Comparison of ENCODE assay signal across 9 mouse cellular contexts in genomic region chr11:106709227-106709985, GRCm38 (mm10). TPM values are rescaled to one million over a fixed set of nuclear protein-coding genes. Genes with fewer than 3 reads are reported as not detected.
DNase-seq lines count a peak whose midpoint lies in the region; ATAC-seq and TF ChIP-seq lines count a peak whose summit lies in the region.
"Had no signal": no experiment of that assay in that cellular context is flagged by ENCODE, and none has a peak within 500 bp of the region (broad histone marks: within the 10 kb centered on the region; RNA-seq: fewer than 3 reads in every experiment).

No protein-coding gene starts in this region.

- 26% methylated on average over 15 of the region's 15 CpGs for WGBS in heart, adult 2 months
- 45% methylated on average over 15 of the region's 15 CpGs for WGBS in heart, embryonic 10.5 days
- WGBS in neural tube, embryonic 15.5 days = 34% methylated on average over 15 of the region's 15 CpGs
- 17% methylated on average over 15 of the region's 15 CpGs for WGBS in kidney, embryonic 14.5 days
- WGBS in stomach, postnatal 0 days = 30% methylated on average over 15 of the region's 15 CpGs

- TF ChIP-seq CTCF in heart, adult 2 months (IDR thresholded peaks at IDR 0.05) = no peak
- no peak for TF ChIP-seq CTCF in stomach, postnatal 0 days (IDR thresholded peaks at IDR 0.05; ENCODE audit: low read depth)

- intact Hi-C loops in heart, adult 2 months (cut with DNase I) = loop anchor here (2.0 kb wide), 1 partner anchor 35 kb away; no protein-coding TSS in a partner anchor

- H3K9me3 ChIP-seq in heart, embryonic 10.5 days = no peaks in the 10 kb centered on the region
- H3K9me3 ChIP-seq in neural tube, embryonic 15.5 days (replicated peaks) = no peaks in the 10 kb centered on the region
- no peaks in the 10 kb centered on the region for H3K9me3 ChIP-seq in kidney, embryonic 14.5 days (ENCODE audit: control insufficient read depth, low read length)
- H3K9me3 ChIP-seq in stomach, postnatal 0 days (ENCODE audit: control insufficient read depth, low read length) = no peaks in the 10 kb centered on the region
- H3K9me3 ChIP-seq: midbrain, embryonic 10.5 days had no signal

- H3K4me2 ChIP-seq in neural tube, embryonic 15.5 days = peak overlapping the region; percentile 32
- peak overlapping the region; percentile 28 for H3K4me2 ChIP-seq in kidney, embryonic 14.5 days (replicated peaks; ENCODE audit: low read depth, low read length)
- H3K4me2 ChIP-seq in stomach, postnatal 0 days (replicated peaks; ENCODE audit: low read depth) = 0 out of 2 replicates have a peak overlapping the region, but pooled peaks have one; percentile 23

- no peak for ATAC-seq in neural tube, embryonic 15.5 days (ENCODE audit: low FRiP score)
- ATAC-seq in kidney, embryonic 14.5 days (ENCODE audit: low FRiP score, low TSS enrichment) = peak; percentile 30; the same call in 1 of the 2 replicates
- ATAC-seq in stomach, postnatal 0 days (ENCODE audit: low FRiP score, low TSS enrichment) = peak; percentile 19; the same call in 1 of the 2 replicates

- peak in 1 of 2 experiments; percentile 36 for DNase-seq in heart, adult 2 months
- no peak for DNase-seq in heart, embryonic 10.5 days (ENCODE audit: low spot score)
- no peak for DNase-seq in neural tube, embryonic 10.5 days (ENCODE audit: extremely low spot score, low spot score)
- peak; percentile 25 for DNase-seq in stomach, postnatal 0 days (ENCODE audit: low spot score)
- no peak for DNase-seq in spleen, adult 12 weeks (ENCODE audit: low spot score)
- no peak for DNase-seq in frontal cortex, postnatal 14 days (ENCODE audit: low spot score in 2 of 2)

- peak overlapping the region; percentile 67 for H3K27ac ChIP-seq in heart, adult 2 months
- no peak overlapping the region for H3K27ac ChIP-seq in heart, embryonic 10.5 days
- no peak overlapping the region for H3K27ac ChIP-seq in neural tube, embryonic 15.5 days (replicated peaks)
- H3K27ac ChIP-seq in kidney, embryonic 14.5 days (ENCODE audit: low read depth, low read length) = no peak overlapping the region
- no peak overlapping the region for H3K27ac ChIP-seq in stomach, postnatal 0 days (replicated peaks)
- H3K27ac ChIP-seq: midbrain, embryonic 10.5 days had no signal

- peak overlapping the region; percentile 28 for H3K9ac ChIP-seq in heart, adult 2 months (ENCODE audit: low read depth, low read length)
- no peak overlapping the region for H3K9ac ChIP-seq in neural tube, embryonic 15.5 days (replicated peaks)
- 0 out of 2 replicates have a peak overlapping the region, but pooled peaks have one; percentile 8 for H3K9ac ChIP-seq in kidney, embryonic 14.5 days (ENCODE audit: low read depth, low read length)
- H3K9ac ChIP-seq in stomach, postnatal 0 days (ENCODE audit: low read length) = no peak overlapping the region

- H3K36me3 ChIP-seq in heart, adult 2 months (ENCODE audit: control insufficient read depth, insufficient read depth, low read length) = peaks cover 14% of the 10 kb centered on the region
- H3K36me3 ChIP-seq in heart, embryonic 10.5 days = 0 out of 2 replicates have a peak, but pooled peaks cover 4% of the 10 kb centered on the region
- no peaks in the 10 kb centered on the region for H3K36me3 ChIP-seq in neural tube, embryonic 15.5 days
- no peaks in the 10 kb centered on the region for H3K36me3 ChIP-seq in kidney, embryonic 14.5 days (ENCODE audit: control insufficient read depth, insufficient read depth, low read length)
- no peaks in the 10 kb centered on the region for H3K36me3 ChIP-seq in stomach, postnatal 0 days (ENCODE audit: control insufficient read depth, insufficient read depth, low read length)
- H3K36me3 ChIP-seq: midbrain, embryonic 10.5 days had no signal

- H3K79me2 ChIP-seq in heart, adult 2 months (replicated peaks; ENCODE audit: control insufficient read depth, insufficient read depth, low read length) = no peaks in the 10 kb centered on the region

- peak overlapping the region; percentile 16; the same call in 1 of the 2 replicates for H3K4me3 ChIP-seq in heart, adult 2 months
- no peak overlapping the region for H3K4me3 ChIP-seq in heart, embryonic 10.5 days
- no peak overlapping the region for H3K4me3 ChIP-seq in neural tube, embryonic 15.5 days (replicated peaks)
- peak overlapping the region; percentile 8; the same call in 1 of the 2 replicates for H3K4me3 ChIP-seq in kidney, embryonic 14.5 days (ENCODE audit: low read length)
- H3K4me3 ChIP-seq in stomach, postnatal 0 days (ENCODE audit: low read depth, low read length) = no peak overlapping the region
- H3K4me3 ChIP-seq: midbrain, embryonic 10.5 days had no signal

- TF ChIP-seq POLR2A in heart, adult 2 months (IDR thresholded peaks at IDR 0.05; ENCODE audit: insufficient read depth, low read depth, low read length) = no peak

- 0 out of 2 replicates have a peak, but pooled peaks have one; percentile 27 for TF ChIP-seq EP300 in heart, adult 2 months (IDR thresholded peaks at IDR 0.05; ENCODE audit: insufficient read depth, low read depth, low read length)
- no peak for TF ChIP-seq EP300 in stomach, postnatal 0 days (optimal IDR thresholded peaks at IDR 0.05)

- peaks cover 6% of the 10 kb centered on the region; the same call in 1 of the 2 replicates for H3K4me1 ChIP-seq in heart, adult 2 months (ENCODE audit: control insufficient read depth, insufficient read depth, low read length)
- peaks cover 71% of the 10 kb centered on the region for H3K4me1 ChIP-seq in heart, embryonic 10.5 days
- H3K4me1 ChIP-seq in neural tube, embryonic 15.5 days = peaks cover 6% of the 10 kb centered on the region
- H3K4me1 ChIP-seq in kidney, embryonic 14.5 days (ENCODE audit: control insufficient read depth, insufficient read depth, low read length) = peaks cover 14% of the 10 kb centered on the region; the same call in 1 of the 2 replicates
- no peaks in the 10 kb centered on the region for H3K4me1 ChIP-seq in stomach, postnatal 0 days (replicated peaks; ENCODE audit: control insufficient read depth, insufficient read depth)

- H3K27me3 ChIP-seq in heart, adult 2 months (ENCODE audit: control insufficient read depth, insufficient read depth, low read length) = no peaks in the 10 kb centered on the region
- H3K27me3 ChIP-seq in heart, embryonic 10.5 days (ENCODE audit: insufficient read depth, poor library complexity, severe bottlenecking) = no peaks in the 10 kb centered on the region
- H3K27me3 ChIP-seq in neural tube, embryonic 15.5 days (replicated peaks) = no peaks in the 10 kb centered on the region; the same call in 1 of the 2 replicates
- no peaks in the 10 kb centered on the region for H3K27me3 ChIP-seq in kidney, embryonic 14.5 days (ENCODE audit: control insufficient read depth, insufficient read depth, low read length)
- H3K27me3 ChIP-seq in stomach, postnatal 0 days (ENCODE audit: control insufficient read depth, insufficient read depth, low read length) = no peaks in the 10 kb centered on the region

RNA-seq across cellular contexts. Expression of gene Pecam1, which starts 41.0 kb away (rescaled TPM):
- total RNA-seq in heart, adult 2 months (2021) = 100 to 1,000 TPM; 114 to 123 TPM
- polyA plus RNA-seq in heart, adult 2 months (2012; rRNA removed) = 78.3 and 130 TPM in 2 replicates
- 40.6 and 56.0 TPM in 2 replicates for polyA plus RNA-seq in heart, embryonic 10.5 days (2016; fragmentation: Nextera tagmentation; extraction: Ambion mirVana)
- polyA plus RNA-seq in neural tube, embryonic 15.5 days (2015; fragmentation: Nextera tagmentation; extraction: Ambion mirVana) = 14.4 and 27.3 TPM in 2 replicates
- polyA plus RNA-seq in kidney, embryonic 14.5 days (2014; fragmentation: Nextera tagmentation; extraction: Ambion mirVana) = 36.2 and 46.8 TPM in 2 replicates
- 20.2 and 20.4 TPM in 2 replicates for polyA plus RNA-seq in stomach, postnatal 0 days (2015; fragmentation: Nextera tagmentation; extraction: Ambion mirVana)

RNA-seq across cellular contexts. Expression of gene Milr1, which starts 41.6 kb away (rescaled TPM):
- 1 to 10 TPM in 1 of 2 experiments, under 1 TPM in 1; 0.93 to 1.4 TPM for total RNA-seq in heart, adult 2 months (2021)
- 0.29 and 0.56 TPM in 2 replicates for polyA plus RNA-seq in heart, adult 2 months (2012; rRNA removed)
- polyA plus RNA-seq in heart, embryonic 10.5 days (2016; fragmentation: Nextera tagmentation; extraction: Ambion mirVana) = 0.46 and 1.2 TPM in 2 replicates
- 0.46 and 3.5 TPM in 2 replicates for polyA plus RNA-seq in neural tube, embryonic 15.5 days (2015; fragmentation: Nextera tagmentation; extraction: Ambion mirVana)
- 1.0 and 1.1 TPM in 2 replicates for polyA plus RNA-seq in kidney, embryonic 14.5 days (2014; fragmentation: Nextera tagmentation; extraction: Ambion mirVana)
- polyA plus RNA-seq in stomach, postnatal 0 days (2015; fragmentation: Nextera tagmentation; extraction: Ambion mirVana) = 2.2 and 2.8 TPM in 2 replicates

Comparison
In these comparisons a context has a peak if more than half of its experiments do, and no peak if none do; other contexts are left out.
1. H3K4me3 ChIP-seq: peak in heart, adult 2 months (single experiment) and kidney, embryonic 14.5 days (single experiment); none in heart, embryonic 10.5 days (single experiment), neural tube, embryonic 15.5 days (single experiment) and stomach, postnatal 0 days (single experiment).
2. H3K9ac ChIP-seq: peak in heart, adult 2 months (single experiment) and kidney, embryonic 14.5 days (single experiment); none in neural tube, embryonic 15.5 days (single experiment) and stomach, postnatal 0 days (single experiment).
3. Peak in every context shown above with its lines, with median percentiles within 50 percentile points of each other: H3K4me2 ChIP-seq.